Mouse (Mus musculus) R1 (cell line): ENCODE measurements around the gene Atp1b3.
"Not testable (repeated sequence)": the region's sequence is repeated elsewhere in the genome, so short reads cannot be mapped to it uniquely, and the experiment has no call there.

Experiments
- DNase-seq: peaks from one replicate; pipeline ENCODE4 v3.0.0-alpha.2; 2018; ENCODE audit warnings: low read depth, low spot score

Atp1b3 gene

GRCm38 (mm10) chr9:96363581-96364140 lies 581 bp downstream of the Atp1b3 start:
- peak; percentile 62 for DNase-seq

GRCm38 (mm10) chr9:96360056-96360455 lies 4.2 kb downstream of the Atp1b3 start:
- DNase-seq, result no peak

GRCm38 (mm10) chr9:96353799-96354198 lies 10.4 kb downstream of the Atp1b3 start:
- peak; percentile 20 for DNase-seq

DNA sequence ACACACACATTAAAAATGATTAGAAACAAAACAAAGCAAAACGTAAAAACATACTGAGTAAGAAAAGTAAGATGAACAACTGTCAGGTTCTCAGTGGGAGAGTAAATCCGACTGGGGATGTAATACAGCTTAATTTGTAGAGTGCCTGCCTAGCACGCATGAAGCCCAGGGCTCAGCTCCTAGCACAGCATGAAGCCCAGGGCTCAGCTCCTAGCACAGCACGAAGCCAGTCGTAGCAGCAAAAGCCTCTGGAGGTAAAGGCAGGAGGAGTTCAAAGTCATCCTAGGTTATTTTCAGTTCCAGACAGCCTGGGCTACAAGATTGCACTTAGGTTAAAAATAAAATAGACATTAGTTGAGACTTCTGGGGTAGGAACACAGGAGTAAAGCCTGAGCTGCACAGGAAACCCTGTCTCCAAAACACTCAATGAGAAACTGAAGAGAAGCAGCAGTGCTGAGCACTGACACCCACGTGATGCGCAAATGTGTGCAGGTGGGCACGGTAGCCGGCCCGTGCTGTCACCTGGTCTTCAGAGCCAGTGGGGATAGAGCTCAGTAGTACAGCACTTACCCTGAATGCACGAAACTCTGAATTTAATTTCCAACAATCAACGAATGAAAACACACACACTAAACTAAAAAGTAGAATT lies 11.0 kb downstream of the Atp1b3 start:
- peak; percentile 69 for DNase-seq

GRCm38 (mm10) chr9:96351771-96352170 lies 12.5 kb downstream of the Atp1b3 start:
- DNase-seq, result not testable (repeated sequence)

GRCm38 (mm10) chr9:96350476-96350875 lies 13.8 kb downstream of the Atp1b3 start:
- DNase-seq, result no peak

- peak; percentile 79 for DNase-seq
Measured at GRCm38 (mm10) chr9:96350010-96350409, 14.2 kb downstream of the Atp1b3 start.

GRCm38 (mm10) chr9:96348885-96349284 lies 15.4 kb downstream of the Atp1b3 start:
- DNase-seq, result peak; percentile 44

GRCm38 (mm10) chr9:96345750-96346149 lies 18.5 kb downstream of the Atp1b3 start:
- no peak for DNase-seq

DNA sequence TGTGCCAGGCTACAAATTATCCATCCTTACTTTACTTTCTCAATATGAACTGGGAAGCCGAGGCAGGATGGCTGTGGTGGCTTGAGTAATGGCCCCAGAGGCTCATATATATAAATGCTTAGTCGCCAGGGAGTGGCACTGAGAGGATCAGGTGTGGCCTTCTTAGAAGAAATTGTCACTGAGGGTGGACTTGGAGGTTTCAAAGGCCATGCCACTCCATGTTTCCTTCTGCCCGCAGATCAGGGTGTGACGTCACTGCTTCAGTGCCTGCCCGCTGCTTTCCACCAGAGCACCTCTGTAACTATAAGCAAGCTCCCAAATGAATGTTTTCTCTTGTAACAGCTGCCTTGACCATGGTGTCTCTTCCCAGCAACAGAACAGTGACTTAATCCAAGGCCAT lies 33.1 kb downstream of the Atp1b3 start:
- DNase-seq, result peak; percentile 20

DNA sequence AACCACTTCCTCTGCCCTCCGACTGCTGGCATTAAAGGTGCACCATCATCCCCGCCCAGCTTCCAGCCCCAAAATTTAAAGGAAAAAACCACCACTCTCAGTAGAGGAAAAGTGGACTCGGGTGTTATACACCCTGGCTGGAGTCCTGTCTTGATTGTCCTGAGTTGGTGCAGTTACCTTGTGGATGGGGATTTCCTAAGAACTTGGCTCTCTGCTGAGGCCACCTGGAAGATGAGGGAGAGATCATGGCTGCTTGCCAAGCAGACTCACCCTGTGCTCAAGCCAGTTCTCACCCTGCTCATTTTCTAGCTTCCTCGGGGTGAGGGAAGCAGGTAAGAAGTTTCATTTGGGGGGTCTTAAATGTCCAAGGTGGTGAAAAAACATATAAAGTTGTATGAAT lies 36.0 kb downstream of the Atp1b3 start:
- DNase-seq, result no peak

DNA sequence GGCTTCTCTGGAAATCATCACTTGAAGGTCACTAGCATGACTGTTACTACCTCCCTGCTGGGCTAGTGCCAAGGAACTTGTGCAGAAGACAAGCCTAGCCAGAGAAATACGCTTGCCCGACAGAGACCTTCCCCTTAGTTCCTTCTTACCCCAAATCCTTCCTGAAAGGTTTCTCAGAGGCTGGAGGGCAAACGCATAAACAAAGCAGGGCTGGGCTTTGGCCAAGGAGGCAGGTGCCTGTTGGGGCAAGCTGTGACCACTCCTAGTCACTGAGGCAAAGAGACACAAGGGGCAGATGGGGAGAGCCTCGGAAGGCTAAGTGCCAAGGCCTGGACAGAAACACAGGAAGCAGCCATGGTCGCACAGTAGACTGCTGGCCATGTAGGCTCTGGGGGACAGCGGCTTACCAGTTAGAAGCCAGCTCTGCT lies 37.7 kb downstream of the Atp1b3 start:
- no peak for DNase-seq

DNA sequence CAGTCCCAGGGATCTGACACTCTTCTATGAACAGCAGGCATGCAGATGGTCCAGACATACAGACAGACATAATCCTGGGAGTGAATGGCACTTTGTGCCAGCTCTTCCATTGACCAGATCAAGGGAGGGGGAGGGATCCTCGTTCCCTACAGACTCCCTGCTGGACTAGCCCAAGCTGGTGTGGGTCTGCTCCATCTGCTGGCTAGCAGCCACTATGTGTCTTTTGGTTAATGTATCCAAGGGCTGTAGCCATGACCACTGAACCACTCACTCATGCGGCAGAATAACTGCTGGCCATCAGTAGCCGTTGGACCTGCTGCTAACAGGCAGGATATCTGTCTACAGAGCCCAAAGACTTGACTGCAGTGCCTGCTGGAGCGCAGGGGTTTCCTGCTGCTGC lies 39.7 kb downstream of the Atp1b3 start:
- DNase-seq, result peak; percentile 28

DNA sequence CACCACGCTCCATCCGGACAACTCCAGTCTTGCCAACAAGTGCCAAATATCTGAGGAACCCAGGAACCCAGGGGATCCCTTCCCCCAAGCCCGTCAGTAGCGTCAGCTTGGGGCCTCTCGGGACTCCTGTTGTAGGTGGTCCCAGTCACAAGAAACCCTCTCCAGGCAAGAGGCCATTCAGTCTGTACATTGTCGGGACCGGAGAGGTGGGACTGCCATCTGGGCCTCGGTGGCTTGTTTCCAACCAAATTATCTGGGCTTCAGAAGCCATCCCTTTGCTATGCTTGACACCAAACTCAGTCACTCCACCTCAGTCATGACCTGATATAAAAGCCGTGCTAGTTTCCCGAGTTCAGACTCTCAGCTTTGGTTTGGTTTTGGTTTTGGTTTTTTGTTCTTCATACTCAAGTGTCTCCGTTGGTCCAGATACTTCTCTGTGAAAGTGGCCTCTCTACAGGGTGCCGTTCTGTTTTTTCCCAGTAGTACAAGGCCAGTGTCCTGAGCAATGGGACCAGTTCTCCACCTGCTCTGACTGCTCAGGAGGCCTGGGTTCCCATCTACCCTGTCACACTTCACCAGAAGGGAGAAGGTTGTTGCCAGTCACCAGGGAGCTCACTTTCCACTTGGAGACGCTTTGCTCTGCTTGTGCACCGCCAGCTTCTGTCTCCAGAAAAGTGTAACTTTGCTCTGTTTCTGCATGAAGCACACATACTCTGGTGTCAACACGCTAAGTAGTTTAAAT lies 41.7 kb downstream of the Atp1b3 start:
- no peak for DNase-seq

- no peak for DNase-seq
Measured at GRCm38 (mm10) chr9:96320551-96320980, 43.7 kb downstream of the Atp1b3 start.

DNA sequence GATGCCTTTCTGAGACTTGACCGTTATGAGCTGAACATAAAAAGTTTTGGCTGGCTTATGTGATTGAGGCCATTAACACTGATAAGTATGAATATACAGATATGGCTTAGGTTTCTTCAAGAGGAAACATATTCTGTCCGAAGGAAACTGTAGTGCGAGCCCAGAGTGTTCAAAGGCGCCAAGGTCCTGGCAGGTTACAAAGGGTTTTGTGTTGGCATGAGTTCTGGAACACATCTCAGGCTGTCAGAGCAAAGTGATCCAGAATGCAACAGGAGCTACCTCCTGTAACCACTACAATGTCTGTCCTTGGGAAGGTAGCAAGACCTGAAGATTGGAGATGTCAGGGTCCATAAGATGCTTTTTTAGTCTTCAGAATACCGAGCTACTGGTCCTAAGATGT lies 44.9 kb downstream of the Atp1b3 start:
- no peak for DNase-seq

GRCm38 (mm10) chr9:96312074-96312473 lies 52.2 kb downstream of the Atp1b3 start:
- no peak for DNase-seq

GRCm38 (mm10) chr9:96308816-96309215 lies 55.4 kb downstream of the Atp1b3 start:
- no peak for DNase-seq

GRCm38 (mm10) chr9:96299324-96300008 lies 64.8 kb downstream of the Atp1b3 start:
- no peak for DNase-seq

DNA sequence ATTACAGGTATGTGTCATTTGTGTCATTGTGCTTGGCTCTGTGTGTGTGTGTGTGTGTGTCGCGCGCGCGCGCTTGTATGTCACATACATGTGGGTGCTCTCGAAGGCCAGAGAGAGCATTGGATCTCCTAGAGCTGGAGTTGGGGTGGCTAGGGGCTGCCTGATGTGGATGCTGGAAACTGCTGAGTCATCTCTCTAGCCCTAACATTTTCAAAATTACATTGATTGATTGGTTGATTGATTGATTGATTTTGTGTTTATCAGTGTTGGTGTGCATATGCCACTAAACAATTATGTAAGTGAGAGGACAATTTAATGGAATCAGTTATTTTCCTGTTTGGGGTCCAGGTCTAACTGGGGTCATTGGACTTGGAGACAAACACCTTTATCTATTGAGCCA lies 72.1 kb downstream of the Atp1b3 start:
- no peak for DNase-seq

GRCm38 (mm10) chr9:96284916-96285315 lies 79.3 kb downstream of the Atp1b3 start:
- peak; percentile 18 for DNase-seq
